Mouse (Mus musculus) embryonic facial prominence, embryonic 11.5 days (tissue): ENCODE results near the gene Uba52. TPM values are rescaled to one million over a fixed set of nuclear protein-coding genes. Genes with fewer than 3 reads are reported as not detected.
A peak's percentile ranks its signal among the peaks of the same experiment; 100 is the strongest.

ENCODE experiments used
- ATAC-seq: fragments of 200-750 bp; cut with Nextera tagmentation; replicated peaks from 2 replicates; pipeline ENCODE4 v1.8.0; 2017; ENCODE audit warnings: low read depth; ENCODE audit not compliant: insufficient number of reproducible peaks, low FRiP score, low TSS enrichment
- DNase-seq: peaks from one replicate; pipeline ENCODE4 v3.0.0-alpha.2; 2015; ENCODE audit warnings: low spot score
- H3K27ac ChIP-seq: fragments of 300-500 bp; sonication (generic); replicated peaks from 2 replicates; pipeline ENCODE4 v1.5.1; 2014; ENCODE audit warnings: mild to moderate bottlenecking, low read depth, low read length, control low read depth
- H3K27me3 ChIP-seq: fragments of 300-500 bp; sonication (generic); 2 replicates; pipeline ENCODE4 v1.6.1; 2014; ENCODE audit warnings: mild to moderate bottlenecking, low read length, moderate library complexity, mixed read lengths; ENCODE audit not compliant: control insufficient read depth, insufficient read depth
- H3K36me3 ChIP-seq: fragments of 300-500 bp; sonication (generic); replicated peaks from 2 replicates; pipeline ENCODE4 v1.6.1; 2014; ENCODE audit warnings: low read depth, mild to moderate bottlenecking, low read length, moderate library complexity, mixed read lengths; ENCODE audit not compliant: control insufficient read depth, insufficient read depth
- H3K4me1 ChIP-seq: fragments of 300-500 bp; sonication (generic); 2 replicates; pipeline ENCODE4 v1.6.1; 2014; ENCODE audit warnings: low read length, mixed read lengths; ENCODE audit not compliant: control insufficient read depth, insufficient read depth
- H3K4me2 ChIP-seq: fragments of 300-500 bp; sonication (generic); 2 replicates; pipeline ENCODE4 v1.6.1; 2014; ENCODE audit warnings: low read depth, mild to moderate bottlenecking, control low read depth, low read length, moderate library complexity
- H3K4me3 ChIP-seq: fragments of 300-500 bp; sonication (generic); 2 replicates; pipeline ENCODE4 v1.5.1; 2014; ENCODE audit warnings: low read depth, low read length, control low read depth
- H3K9ac ChIP-seq: fragments of 300-500 bp; sonication (generic); replicated peaks from 2 replicates; pipeline ENCODE4 v1.6.1; 2014; ENCODE audit warnings: mild to moderate bottlenecking, control low read depth, low read length
- H3K9me3 ChIP-seq: fragments of 300-500 bp; sonication (generic); replicated peaks from 2 replicates; pipeline ENCODE4 v1.6.1; 2016; ENCODE audit warnings: mild to moderate bottlenecking, low read length, inconsistent platforms, mixed read lengths; ENCODE audit not compliant: control insufficient read depth
- WGBS: fragments of 180-500 bp; shearing (Covaris S2); extraction: QIAGEN DNeasy Blood & Tissue Kit; methylation state at CpG from one replicate; pipeline ENCODE4 v1.1.7; 2014; 5-methylcytosine and 5-hydroxymethylcytosine counted together
- polyA plus RNA-seq: library from polyadenylated mRNA; unstranded; fragments of >200 nt; fragmentation: Nextera tagmentation; extraction: Ambion mirVana; gene quantifications from 2 replicates; pipeline ENCODE4 v1.2.1, GENCODE M21; 2014

Uba52 gene
- polyA plus RNA-seq, 1 experiment from 2014 or later, result 783 TPM

- Histone ChIP-seq H3K36me3 (no peaks in the 10 kb centered on the region), H3K4me1 (peaks cover 18% of the 10 kb centered on the region), H3K9ac (no peak overlapping the region), H3K4me3 (no peak overlapping the region), H3K4me2 (peak overlapping the region; percentile 16; the same call in 1 of the 2 replicates), H3K27ac (no peak overlapping the region), H3K9me3 (no peaks in the 10 kb centered on the region), H3K27me3 (peaks cover 35% of the 10 kb centered on the region)
- 10% methylated on average over 37 of the region's 39 CpGs for WGBS
- no peak for DNase-seq
- no peak for ATAC-seq
These were observed 10.0 kb downstream of the Uba52 start for GRCm38 (mm10) chr8:70500386-70501301.

- ATAC-seq (no peak), DNase-seq (no peak)
- Histone ChIP-seq H3K9ac (peak overlapping the region; percentile 35), H3K4me1 (peaks cover 6% of the 10 kb centered on the region), H3K4me3 (peak overlapping the region; percentile 25), H3K36me3 (no peaks in the 10 kb centered on the region), H3K9me3 (no peaks in the 10 kb centered on the region), H3K27me3 (peaks cover 54% of the 10 kb centered on the region), H3K4me2 (peak overlapping the region; percentile 77), H3K27ac (no peak overlapping the region)
- 3% methylated on average over 12 of the region's 12 CpGs for WGBS
These were observed 14.9 kb downstream of the Uba52 start for GRCm38 (mm10) chr8:70495771-70496062.

GRCm38 (mm10) chr8:70495001-70495770 lies 15.4 kb downstream of the Uba52 start:
- Histone ChIP-seq H3K27ac (no peak overlapping the region), H3K4me2 (peak overlapping the region; percentile 77), H3K9ac (peak overlapping the region; percentile 35), H3K36me3 (no peaks in the 10 kb centered on the region), H3K4me1 (peaks cover 6% of the 10 kb centered on the region), H3K27me3 (peaks cover 54% of the 10 kb centered on the region), H3K9me3 (no peaks in the 10 kb centered on the region), H3K4me3 (peak overlapping the region; percentile 57)
- 2% methylated on average over 20 of the region's 21 CpGs for WGBS
- no peak for DNase-seq
- ATAC-seq, result no peak

GRCm38 (mm10) chr8:70494416-70494945 lies 16.1 kb downstream of the Uba52 start:
- no peak for ATAC-seq
- Histone ChIP-seq H3K9ac (peak overlapping the region; percentile 69; the same call in 1 of the 2 replicates), H3K4me1 (peaks cover 6% of the 10 kb centered on the region)

GRCm38 (mm10) chr8:70493692-70494415 lies 16.7 kb downstream of the Uba52 start:
- peak; percentile 53 for DNase-seq

More at GRCm38 (mm10) chr8:70494416-70494945, 16.1 kb downstream of the Uba52 start:
- H3K27ac ChIP-seq, result no peak overlapping the region
- no peaks in the 10 kb centered on the region for H3K9me3 ChIP-seq
- WGBS, result 2% methylated on average over 26 of the region's 28 CpGs
- DNase-seq, result no peak
- peak overlapping the region; percentile 77 for H3K4me2 ChIP-seq
- peak overlapping the region; percentile 57 for H3K4me3 ChIP-seq
- H3K27me3 ChIP-seq, result peaks cover 53% of the 10 kb centered on the region
- H3K36me3 ChIP-seq, result no peaks in the 10 kb centered on the region

GRCm38 (mm10) chr8:70492664-70493640 lies 17.6 kb downstream of the Uba52 start, which contains the start of gene Crlf1:
Crlf1 (plus strand) TSS chr8:70493158.
- under 1% methylated on average over 58 of the region's 93 CpGs for WGBS
- Histone ChIP-seq H3K4me2 (peak within 1 kb of the TSS; percentile 77), H3K4me1 (peaks cover 17% of the 10 kb centered on the region), H3K27me3 (peaks cover 53% of the 10 kb centered on the region), H3K9me3 (no peaks in the 10 kb centered on the region), H3K36me3 (no peaks in the 10 kb centered on the region), H3K4me3 (peak within 1 kb of the TSS; percentile 57), H3K27ac (peak within 1 kb of the TSS; percentile 10; the same call in 1 of the 2 replicates), H3K9ac (peak within 1 kb of the TSS; percentile 69)
- peak; percentile 57 for DNase-seq
- ATAC-seq, result no peak

More at GRCm38 (mm10) chr8:70493692-70494415, 16.7 kb downstream of the Uba52 start:
- ATAC-seq, result no peak
- WGBS, result under 1% methylated on average over 46 of the region's 47 CpGs
- H3K4me1 ChIP-seq, result peaks cover 11% of the 10 kb centered on the region
- no peaks in the 10 kb centered on the region for H3K9me3 ChIP-seq
- H3K4me3 ChIP-seq, result peak overlapping the region; percentile 57
- H3K9ac ChIP-seq, result peak overlapping the region; percentile 69
- H3K27ac ChIP-seq, result no peak overlapping the region
- no peaks in the 10 kb centered on the region for H3K36me3 ChIP-seq
- peaks cover 53% of the 10 kb centered on the region for H3K27me3 ChIP-seq
- H3K4me2 ChIP-seq, result peak overlapping the region; percentile 77
